Mouse (Mus musculus) olfactory bulb, adult 2 months (tissue): ENCODE results near the gene Tmem63b. TPM values are rescaled to one million over a fixed set of nuclear protein-coding genes. Genes with fewer than 3 reads are reported as not detected.

ENCODE experiments used
- H3K27ac ChIP-seq: fragments of 200-500 bp; 2 replicates; pipeline ENCODE4 v1.5.1; 2012; ENCODE audit warnings: low read depth, low read length; ENCODE audit not compliant: insufficient read depth
- H3K4me1 ChIP-seq: fragments of 200-500 bp; 2 replicates; pipeline ENCODE4 v1.6.1; 2012; ENCODE audit warnings: low read length; ENCODE audit not compliant: control insufficient read depth, insufficient read depth
- H3K4me3 ChIP-seq: fragments of 200-500 bp; 2 replicates; pipeline ENCODE4 v1.5.1; 2012; ENCODE audit warnings: mild to moderate bottlenecking, low read depth, low read length, moderate library complexity; ENCODE audit not compliant: insufficient read depth
- CTCF ChIP-seq: fragments of 200-500 bp; IDR thresholded peaks from 2 replicates; pipeline ENCODE4 v1.5.1; 2012; ENCODE audit warnings: low read depth, mild to moderate bottlenecking, low read length, moderate library complexity; ENCODE audit not compliant: insufficient read depth
- POLR2A ChIP-seq: fragments of 200-500 bp; IDR thresholded peaks from 2 replicates; pipeline ENCODE4 v1.6.1; 2012; ENCODE audit warnings: mild to moderate bottlenecking, low read depth, low read length, moderate library complexity; ENCODE audit not compliant: insufficient read depth
- WGBS: fragments of 180-500 bp; shearing (Covaris S2); methylation state at CpG from one replicate; pipeline ENCODE4 v1.1.7; 2018; 5-methylcytosine and 5-hydroxymethylcytosine counted together
- polyA plus RNA-seq: library from polyadenylated mRNA; stranded (reverse); fragments of >200 nt; gene quantifications from 2 replicates; pipeline ENCODE4 v1.2.4, GENCODE M21; 2012; ENCODE audit warnings: low replicate concordance; ENCODE audit not compliant: missing spikeins, insufficient read depth, insufficient read length

Gene Tmem63b
- polyA plus RNA-seq, 1 experiment: not detected

GRCm38 (mm10) chr17:45619386-45620256 lies 67.1 kb downstream of the Tmem63b start:
- Histone ChIP-seq H3K27ac (no peak overlapping the region; the same call in 1 of the 2 replicates), H3K4me1 (0 out of 2 replicates have a peak, but pooled peaks cover 4% of the 10 kb centered on the region), H3K4me3 (no peak overlapping the region)
- TF ChIP-seq POLR2A (no peak), CTCF (no peak)
- WGBS: 46% methylated on average over 20 of the region's 20 CpGs

- WGBS: 49% methylated on average over 8 of the region's 8 CpGs
- TF ChIP-seq CTCF (no peak), POLR2A (no peak)
- H3K27ac ChIP-seq: no peak overlapping the region; the same call in 1 of the 2 replicates
- no peak overlapping the region for H3K4me3 ChIP-seq
- H3K4me1 ChIP-seq: 0 out of 2 replicates have a peak, but pooled peaks cover 4% of the 10 kb centered on the region
Measured at GRCm38 (mm10) chr17:45618941-45619385, 67.7 kb downstream of the Tmem63b start.

GRCm38 (mm10) chr17:45617655-45618054 lies 69.0 kb downstream of the Tmem63b start:
- Histone ChIP-seq H3K4me1 (0 out of 2 replicates have a peak, but pooled peaks cover 4% of the 10 kb centered on the region), H3K4me3 (no peak overlapping the region), H3K27ac (no peak overlapping the region)
- TF ChIP-seq CTCF: no peak
- no peak for TF ChIP-seq POLR2A
- 93% methylated on average over 6 of the region's 6 CpGs for WGBS

GRCm38 (mm10) chr17:45616679-45617078 lies 70.0 kb downstream of the Tmem63b start:
- Histone ChIP-seq H3K4me1 (0 out of 2 replicates have a peak, but pooled peaks cover 4% of the 10 kb centered on the region), H3K4me3 (no peak overlapping the region), H3K27ac (no peak overlapping the region)
- TF ChIP-seq CTCF: no peak
- no peak for TF ChIP-seq POLR2A
- 88% methylated on average over 3 of the region's 3 CpGs for WGBS

GRCm38 (mm10) chr17:45616046-45616650 lies 70.6 kb downstream of the Tmem63b start:
- Histone ChIP-seq H3K4me3 (no peak overlapping the region), H3K27ac (no peak overlapping the region), H3K4me1 (0 out of 2 replicates have a peak, but pooled peaks cover 4% of the 10 kb centered on the region)
- TF ChIP-seq POLR2A (no peak), CTCF (no peak)
- 78% methylated on average over 4 of the region's 4 CpGs for WGBS

GRCm38 (mm10) chr17:45612921-45613320 lies 73.8 kb downstream of the Tmem63b start:
- no peak for TF ChIP-seq CTCF
- TF ChIP-seq POLR2A: no peak
- Histone ChIP-seq H3K27ac (no peak overlapping the region), H3K4me1 (no peaks in the 10 kb centered on the region), H3K4me3 (no peak overlapping the region)
- WGBS: 90% methylated on average over 7 of the region's 7 CpGs

GRCm38 (mm10) chr17:45612008-45612407 lies 74.7 kb downstream of the Tmem63b start:
- Histone ChIP-seq H3K4me1 (no peaks in the 10 kb centered on the region), H3K4me3 (no peak overlapping the region), H3K27ac (no peak overlapping the region)
- 83% methylated on average over 8 of the region's 8 CpGs for WGBS
- TF ChIP-seq POLR2A (no peak), CTCF (no peak)

Other genes with a start within 250 kb of the Tmem63b start
- not detected in 2 replicates for gene Spats1, start 211.5 kb downstream of the Tmem63b start, polyA plus RNA-seq
- not detected in 2 replicates for gene Aars2, start 180.1 kb downstream of the Tmem63b start, polyA plus RNA-seq
- not detected in 2 replicates for gene Tcte1, start 163.5 kb downstream of the Tmem63b start, polyA plus RNA-seq
- gene Tmem151b, start 137.2 kb downstream of the Tmem63b start, polyA plus RNA-seq: 126 TPM in 1 of 2 replicates, not detected in the other
- not detected in 2 replicates for gene Nfkbie, start 131.2 kb downstream of the Tmem63b start, polyA plus RNA-seq
- gene Slc35b2, start 123.0 kb downstream of the Tmem63b start, polyA plus RNA-seq: not detected in 2 replicates
- gene Hsp90ab1, start 113.6 kb downstream of the Tmem63b start, polyA plus RNA-seq: 1,037 and 1,562 TPM in 2 replicates
- not detected in 2 replicates for gene Slc29a1, start 87.3 kb downstream of the Tmem63b start, polyA plus RNA-seq
- gene Mymx, start 84.8 kb downstream of the Tmem63b start, polyA plus RNA-seq: not detected in 2 replicates
- not detected in 2 replicates for gene Capn11, start 27.6 kb downstream of the Tmem63b start, polyA plus RNA-seq
- gene Mrpl14, start 583 bp downstream of the Tmem63b start, polyA plus RNA-seq: not detected in 2 replicates
- gene 1600014C23Rik, start 46.9 kb upstream of the Tmem63b start, polyA plus RNA-seq: not detected in 2 replicates